Mouse (Mus musculus): ENCODE results near the gene Noc2l.

Noc2l gene

DNA sequence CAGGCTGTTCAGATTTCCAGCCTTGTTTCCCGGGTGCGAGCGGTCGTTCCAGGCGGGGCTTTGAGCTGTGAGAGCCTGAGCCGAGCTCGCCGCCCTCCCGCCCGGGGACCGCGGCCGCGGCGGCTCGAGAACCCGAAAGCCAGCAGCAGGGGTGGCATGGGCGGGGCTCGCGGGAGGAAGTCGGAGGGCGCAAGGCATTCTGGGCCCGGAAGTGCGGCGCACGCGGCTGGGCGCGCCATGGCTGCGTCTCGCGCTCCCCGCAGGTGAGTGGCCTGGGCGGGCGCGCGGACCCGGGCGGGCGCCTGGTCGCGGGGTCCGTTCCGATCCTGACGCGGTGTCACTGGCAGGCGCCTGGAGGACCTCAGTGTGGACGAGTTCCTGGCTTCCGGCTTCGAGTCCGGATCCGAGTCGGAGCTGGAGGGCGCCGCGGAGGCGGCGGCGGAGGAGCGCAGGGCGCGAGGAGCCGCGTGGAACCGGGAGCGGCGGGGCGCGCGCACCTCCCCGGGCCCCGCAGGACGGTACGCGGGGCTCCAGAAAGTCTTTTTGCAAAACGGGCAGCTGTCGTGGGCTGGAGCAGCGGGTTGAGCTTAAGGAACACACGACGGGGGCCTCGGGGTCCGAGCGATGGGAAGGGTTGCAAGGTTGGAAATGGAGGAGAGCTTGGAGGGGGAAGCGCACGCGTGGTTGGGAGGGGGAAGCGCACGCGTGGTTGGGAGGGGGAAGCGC is at the start of gene Noc2l:
Noc2l (plus strand) TSS at position 203 of the 726 bp plus-strand sequence.
- DNase-seq: peak; percentile 96

DNA sequence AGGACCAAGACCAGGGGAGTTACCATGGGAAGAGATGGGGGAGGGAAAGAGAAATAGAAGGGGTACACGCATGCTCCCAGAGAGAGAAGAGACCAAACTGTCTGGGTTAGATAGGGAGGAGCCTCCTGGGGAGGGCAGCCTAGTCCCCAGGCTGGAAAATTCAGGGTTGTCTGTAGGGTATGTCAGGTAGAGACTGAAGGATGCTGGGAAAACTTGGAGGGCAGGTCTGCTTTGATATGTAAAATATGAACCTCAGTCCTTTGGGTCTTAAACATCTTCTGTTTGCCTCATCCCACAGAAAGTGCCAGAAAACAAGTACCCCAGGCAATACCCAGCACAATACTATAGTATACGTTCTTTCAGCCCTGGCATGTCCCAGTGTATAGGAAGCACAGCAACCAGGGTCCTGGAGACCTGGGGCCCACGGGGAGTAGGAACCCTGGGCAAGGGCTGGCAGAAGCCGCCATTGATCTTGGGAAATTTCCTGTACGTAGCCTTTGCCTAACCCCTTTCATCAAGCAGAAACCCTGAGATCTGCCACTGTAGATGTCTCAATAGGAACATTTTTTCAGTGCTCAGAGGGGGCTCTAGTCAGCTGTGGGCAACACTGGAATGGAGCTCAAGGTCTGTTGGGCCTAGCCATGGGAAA is 47.5 kb upstream of the Noc2l start:
- no peak for DNase-seq

DNA sequence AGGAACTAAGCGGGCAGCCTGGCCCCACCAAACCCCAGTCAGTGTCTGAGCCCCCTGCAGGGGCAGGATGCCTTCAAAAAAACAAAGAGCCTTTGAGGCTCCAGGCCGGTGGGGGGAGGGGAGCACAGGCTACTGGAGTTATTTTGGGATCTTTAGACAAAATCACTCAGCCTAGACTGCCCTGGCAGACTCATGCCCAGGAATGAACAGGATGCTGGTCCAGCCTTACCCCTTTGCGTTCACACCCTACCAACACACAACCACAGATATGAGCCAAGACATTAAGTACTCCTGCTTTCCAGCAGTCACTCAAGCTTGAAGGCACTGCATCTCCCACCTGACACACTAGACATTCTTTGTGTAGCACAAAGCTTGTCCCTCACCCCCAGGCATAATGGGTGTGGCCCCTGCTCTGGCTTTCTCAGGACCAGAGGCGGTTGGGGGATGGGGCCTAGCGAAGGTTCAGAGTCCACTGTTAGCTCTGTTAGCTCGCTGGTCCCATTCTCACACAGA is 46.9 kb upstream of the Noc2l start:
- DNase-seq: no peak

- DNase-seq: no peak
Observed at GRCm38 (mm10) chr4:156192421-156193199, 43.2 kb upstream of the Noc2l start.

DNA sequence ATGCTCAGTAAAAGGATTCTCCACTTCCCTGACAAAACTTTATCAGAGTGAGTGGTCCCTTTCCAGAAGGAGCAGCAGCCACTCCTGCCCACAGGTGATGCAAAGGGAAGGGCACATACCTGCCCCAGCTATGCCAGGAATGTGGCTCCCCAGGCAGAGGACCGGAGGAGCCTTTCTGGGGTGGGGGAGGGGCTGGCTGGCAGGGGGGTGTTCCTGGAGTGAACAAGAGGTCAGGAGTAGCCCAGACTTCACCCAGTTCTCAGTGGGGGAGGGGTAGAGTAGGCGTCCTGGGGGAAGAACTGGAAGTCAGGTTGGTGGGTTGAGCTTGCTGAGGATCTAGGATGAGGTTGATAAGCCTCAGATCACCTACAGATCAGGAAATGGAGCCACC is 42.6 kb upstream of the Noc2l start:
- no peak for DNase-seq

GRCm38 (mm10) chr4:156193906-156194305 is 41.9 kb upstream of the Noc2l start:
- DNase-seq: no peak

GRCm38 (mm10) chr4:156194346-156194745 is 41.5 kb upstream of the Noc2l start:
- no peak for DNase-seq

DNA sequence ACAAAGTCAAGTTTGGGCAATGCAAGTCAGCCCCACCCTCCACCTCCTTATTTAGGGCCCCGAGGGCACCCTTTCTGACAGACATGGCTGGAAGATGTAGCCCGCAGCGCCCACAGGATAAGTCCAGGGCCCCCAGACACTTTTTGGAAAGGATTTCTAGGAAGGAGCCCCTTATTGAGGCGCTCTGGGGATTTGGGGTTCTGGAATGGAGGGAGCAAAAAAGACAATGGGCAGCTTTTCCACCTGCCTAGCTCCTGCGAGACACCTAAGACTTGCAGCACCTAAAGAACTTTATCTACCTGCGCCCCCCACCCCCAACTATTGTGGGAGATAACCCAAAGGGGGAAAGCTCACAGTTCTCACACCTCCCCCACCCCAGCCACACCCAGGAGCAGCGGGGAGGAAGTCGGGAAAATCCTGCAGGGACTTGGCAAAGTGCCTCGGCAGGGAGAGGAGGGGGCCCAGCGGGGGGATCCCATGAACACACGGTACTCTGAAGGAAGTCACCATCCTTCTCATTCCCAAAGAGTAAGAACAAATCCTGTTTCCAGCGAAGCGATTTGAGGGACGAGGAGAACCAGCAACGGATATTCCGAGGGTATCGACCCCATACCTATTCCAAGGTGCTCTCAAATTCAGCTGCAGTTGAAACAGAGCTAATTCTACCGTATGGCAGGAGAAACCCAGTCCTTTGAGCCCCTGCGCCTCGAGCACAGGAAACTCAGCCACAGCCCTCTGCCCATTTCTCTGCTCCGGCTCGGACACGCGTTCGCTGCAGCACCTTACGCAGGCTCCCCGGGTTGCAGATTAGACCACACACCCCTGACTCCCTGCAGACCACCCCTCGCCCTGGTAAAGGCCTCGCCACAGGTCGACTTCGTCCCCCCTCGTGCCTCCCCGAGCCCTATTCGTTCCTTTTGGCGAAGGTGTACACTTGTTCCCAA is 39.6 kb upstream of the Noc2l start:
- peak; percentile 33 for DNase-seq

DNA sequence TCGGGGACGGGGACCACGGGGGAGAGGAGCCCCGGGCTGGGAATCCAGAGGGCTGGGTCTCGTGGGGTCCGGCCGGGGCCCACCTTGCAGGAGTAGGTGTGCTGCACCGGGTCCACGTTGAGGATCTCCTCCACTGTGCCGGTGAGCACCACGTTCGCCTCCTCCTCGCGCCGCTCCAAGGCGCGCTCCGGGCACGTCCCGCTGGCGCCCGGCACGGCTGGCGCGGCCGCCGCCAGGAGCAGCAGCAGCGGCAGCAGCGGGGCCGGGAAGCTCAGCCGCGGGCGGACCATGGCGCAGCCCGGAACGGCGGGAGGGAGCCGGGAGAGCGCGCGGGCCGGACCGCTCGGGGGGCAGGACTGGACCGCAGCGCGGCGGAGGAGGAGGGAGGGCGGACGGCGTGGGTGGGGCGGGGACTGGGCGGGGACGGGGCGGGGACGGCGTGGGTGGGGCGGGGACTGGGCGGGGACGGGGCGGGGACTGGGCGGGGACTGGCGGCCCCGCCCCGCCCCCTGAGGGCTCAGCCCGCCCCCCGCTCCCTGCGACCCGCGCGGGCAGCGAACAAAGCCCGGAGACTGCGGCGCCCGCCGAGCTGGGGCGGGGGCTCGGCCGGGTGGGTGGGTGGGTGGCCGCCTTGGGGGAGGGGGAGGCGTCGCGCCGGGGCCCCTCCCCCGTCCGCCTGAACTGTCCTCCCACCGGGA is 38.5 kb upstream of the Noc2l start, which contains the start of gene Agrn:
Agrn (minus strand) TSS at position 358 of the 698 bp plus-strand sequence.
- DNase-seq: peak; percentile 73

GRCm38 (mm10) chr4:156197829-156198205 is 38.0 kb upstream of the Noc2l start:
- peak; percentile 75 for DNase-seq

DNA sequence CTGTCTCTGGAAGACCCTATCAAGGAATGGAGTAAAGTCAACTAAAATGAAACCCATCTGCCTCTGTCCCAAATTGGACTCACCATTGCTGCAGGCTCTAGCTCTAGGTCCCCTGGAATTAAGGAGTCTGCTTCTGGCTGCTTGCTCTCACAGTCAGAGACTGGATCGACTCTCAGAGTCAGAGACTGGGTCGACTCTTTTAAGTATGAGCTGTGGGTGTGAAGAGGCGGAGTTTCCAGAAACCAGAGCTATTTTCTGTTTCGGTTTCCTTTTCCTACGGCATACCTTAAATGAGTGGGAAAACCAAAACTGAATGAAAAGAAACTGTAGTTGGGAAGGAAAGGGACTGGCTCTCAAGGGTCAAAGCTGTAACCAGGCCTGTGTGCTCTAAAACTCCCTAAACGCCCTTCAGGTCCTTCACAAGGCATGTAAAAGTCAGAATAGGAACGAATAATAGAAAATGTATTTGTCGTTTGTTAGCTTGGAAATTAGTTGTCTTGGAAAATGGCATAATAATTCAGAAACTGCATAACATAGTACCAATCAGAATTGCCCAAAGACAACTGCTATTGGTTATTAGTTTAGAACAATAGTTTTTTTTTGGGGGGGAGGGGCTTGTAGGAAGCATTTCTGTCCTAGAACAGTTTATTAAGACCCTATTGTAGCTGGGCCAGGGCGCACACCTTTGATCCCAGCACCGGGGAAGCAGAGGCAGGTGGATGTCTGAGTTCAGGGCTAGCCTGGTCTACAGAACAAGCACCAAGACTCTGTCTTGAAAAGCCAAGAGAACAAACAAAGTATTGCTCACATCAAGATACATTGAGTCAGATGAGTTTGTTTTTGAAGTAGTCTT is 35.0 kb upstream of the Noc2l start, which contains the start of gene Isg15:
Isg15 (minus strand) TSS at position 196 of the 853 bp plus-strand sequence.
- no peak for DNase-seq

DNA sequence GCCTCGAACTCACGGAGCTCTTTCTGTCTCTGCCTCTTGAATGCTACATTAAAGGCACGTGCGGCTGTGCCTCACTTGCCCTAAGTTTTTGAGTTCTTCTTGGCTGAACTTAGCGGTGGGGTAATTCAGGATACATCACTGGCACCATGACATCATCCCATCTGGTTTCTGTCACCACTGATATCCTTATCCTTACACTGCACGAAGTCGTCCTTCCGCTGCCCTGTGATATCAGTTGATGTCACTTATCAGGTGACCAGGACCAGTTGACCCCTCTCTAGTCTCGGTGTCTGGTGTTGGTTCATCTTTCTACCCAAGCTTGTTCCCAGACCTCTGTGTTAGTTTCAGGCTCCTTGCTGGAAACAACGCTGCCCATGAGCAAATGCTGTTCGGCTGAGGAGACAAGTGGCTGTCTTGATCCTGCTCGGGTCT is 33.3 kb upstream of the Noc2l start:
- DNase-seq: no peak

GRCm38 (mm10) chr4:156203001-156203412 is 32.8 kb upstream of the Noc2l start, which contains the start of gene AW011738:
AW011738 (plus strand) TSS chr4:156203304.
- DNase-seq: peak; percentile 83

DNA sequence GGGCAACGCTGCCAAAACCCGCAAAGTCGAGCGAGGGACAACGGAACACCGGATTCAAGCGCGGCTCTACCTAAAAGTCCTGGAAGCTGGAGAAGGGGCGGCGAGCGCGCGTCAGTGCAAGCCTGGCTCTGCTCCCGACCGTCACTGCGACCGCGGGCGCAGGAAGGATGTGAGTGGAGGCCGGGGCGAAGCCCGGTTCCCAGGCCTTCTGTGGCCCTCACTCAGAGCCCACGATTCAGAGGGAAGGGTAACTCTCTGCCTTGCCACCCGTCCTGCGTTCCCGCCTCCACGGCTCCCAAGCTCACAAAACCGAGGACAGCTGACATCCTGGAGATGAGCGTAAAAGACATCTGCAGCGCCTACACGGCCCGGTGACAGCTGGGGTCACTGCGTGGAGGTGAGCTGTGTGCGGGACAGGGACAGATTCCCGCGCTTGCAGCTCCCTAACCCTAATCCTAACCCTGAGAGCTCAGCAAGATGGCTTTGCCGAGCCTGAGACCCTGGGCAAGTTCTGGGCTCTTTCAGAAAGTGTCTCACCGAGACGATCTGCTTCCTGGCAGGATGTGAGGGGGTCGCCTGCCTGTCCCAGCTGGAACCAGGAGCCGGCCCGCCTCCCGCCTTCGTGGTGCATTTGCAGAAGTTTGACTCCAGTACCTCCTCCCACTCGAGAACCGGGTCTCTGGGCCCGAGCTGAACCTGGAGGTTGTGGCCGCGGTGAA is 32.2 kb upstream of the Noc2l start:
- DNase-seq: peak; percentile 56

GRCm38 (mm10) chr4:156208872-156209271 is 26.9 kb upstream of the Noc2l start:
- no peak for DNase-seq

GRCm38 (mm10) chr4:156209963-156210635 is 25.7 kb upstream of the Noc2l start:
- DNase-seq: no peak

DNA sequence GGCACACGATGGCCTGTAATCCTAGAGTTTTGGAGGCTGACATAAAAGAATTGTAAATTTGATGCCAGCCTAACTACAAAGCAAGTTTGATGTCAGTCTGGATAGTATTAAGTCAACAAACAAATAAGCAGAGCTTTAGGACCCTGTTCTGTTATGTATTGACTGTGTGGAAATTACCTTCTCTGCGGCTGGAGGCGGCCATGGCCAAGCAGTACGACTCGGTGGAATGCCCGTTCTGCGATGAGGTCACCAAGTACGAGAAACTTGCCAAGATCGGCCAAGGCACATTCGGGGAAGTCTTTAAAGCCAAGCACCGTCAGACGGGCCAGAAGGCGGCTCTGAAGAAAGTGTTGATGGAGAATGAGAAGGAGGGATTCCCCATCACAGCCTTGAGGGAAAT is 22.7 kb upstream of the Noc2l start:
- DNase-seq: no peak

DNA sequence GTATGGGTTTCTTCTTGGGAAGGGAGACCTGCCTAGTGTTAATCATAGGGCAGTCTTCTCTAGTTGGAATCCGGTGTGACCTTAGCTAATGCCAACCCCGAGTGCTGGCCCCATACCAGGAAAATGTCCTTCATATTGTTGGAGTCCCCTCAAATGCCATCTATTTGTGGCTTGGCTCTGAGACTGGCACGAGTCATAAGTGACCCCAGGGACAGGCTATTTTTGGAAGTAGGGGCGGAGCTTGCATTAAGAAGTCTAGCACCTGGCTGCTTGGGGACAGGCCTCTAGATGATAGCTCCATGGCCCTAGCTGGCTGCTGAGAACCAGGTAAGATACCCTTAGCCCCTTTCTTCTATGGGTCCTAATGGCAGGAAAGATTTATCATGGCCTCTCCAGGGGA is 20.2 kb upstream of the Noc2l start, which contains the start of gene Perm1:
Perm1 (plus strand) TSS at position 220 of the 400 bp plus-strand sequence.
- DNase-seq: no peak

DNA sequence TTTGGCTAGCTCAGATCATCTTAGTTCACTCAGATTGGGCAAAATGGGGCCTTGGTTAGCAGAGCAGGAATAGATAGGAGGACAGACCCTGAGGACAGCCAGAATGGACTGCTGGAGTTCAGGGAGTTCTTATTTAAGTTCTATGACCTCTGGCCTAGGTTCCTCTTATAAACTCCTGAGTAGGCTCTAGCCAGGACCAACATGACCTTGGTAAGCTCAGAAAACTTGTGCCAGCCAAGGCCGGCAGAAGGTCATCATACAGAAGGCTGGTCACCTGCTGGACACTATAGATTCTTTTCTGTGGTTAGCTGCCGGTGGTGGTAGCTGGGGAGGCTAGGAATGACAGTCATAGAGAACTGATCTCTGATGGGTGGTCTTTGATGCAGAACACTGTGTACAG is 19.6 kb upstream of the Noc2l start:
- DNase-seq: no peak
